Mouse (Mus musculus) heart, embryonic 12.5 days (tissue): ENCODE measurements around the gene Ccdc167. TPM values are rescaled to one million over a fixed set of nuclear protein-coding genes. Genes with fewer than 3 reads are reported as not detected.

Experiments
- polyA plus RNA-seq: library from polyadenylated mRNA; unstranded; fragments of >200 nt; fragmentation: Nextera tagmentation; extraction: Ambion mirVana; gene quantifications from 2 replicates; pipeline ENCODE4 v1.2.1, GENCODE M21; 2016

Gene Ccdc167
- polyA plus RNA-seq, 1 experiment from 2014 or later = 15.8 TPM

Other genes starting within 250 kb of the Ccdc167 start
- 25.1 and 27.0 TPM in 2 replicates for gene Pim1, start 226.3 kb downstream of the Ccdc167 start, polyA plus RNA-seq
- gene Gm17657, start 167.4 kb downstream of the Ccdc167 start, polyA plus RNA-seq = not detected in 2 replicates
- gene Tbc1d22b, start 167.3 kb downstream of the Ccdc167 start, polyA plus RNA-seq = 13.8 and 14.9 TPM in 2 replicates
- 0.80 and 1.0 TPM in 2 replicates for gene Tmem217, start 164.7 kb downstream of the Ccdc167 start, polyA plus RNA-seq
- gene Rnf8, start 102.3 kb downstream of the Ccdc167 start, polyA plus RNA-seq = 52.2 and 58.7 TPM in 2 replicates
- 2.1 and 2.5 TPM in 2 replicates for gene Gm28043, start 102.2 kb downstream of the Ccdc167 start, polyA plus RNA-seq
- 123 and 124 TPM in 2 replicates for gene Cmtr1, start 56.4 kb downstream of the Ccdc167 start, polyA plus RNA-seq